Mouse (Mus musculus) embryonic fibroblast, embryonic 13.5 days (primary cell): ENCODE data around the gene Irak3.

Experiments used
- CTCF ChIP-seq: IDR thresholded peaks from 2 replicates; pipeline ENCODE4 v1.5.1; 2011; ENCODE audit warnings: mild to moderate bottlenecking, control low read depth, low read length, moderate library complexity, borderline replicate concordance; ENCODE audit not compliant: insufficient read depth
- POLR2A ChIP-seq: IDR thresholded peaks from 2 replicates; pipeline ENCODE4 v1.6.1; 2011; ENCODE audit warnings: low read depth, mild to moderate bottlenecking, control low read depth, low read length, moderate library complexity

DNA sequence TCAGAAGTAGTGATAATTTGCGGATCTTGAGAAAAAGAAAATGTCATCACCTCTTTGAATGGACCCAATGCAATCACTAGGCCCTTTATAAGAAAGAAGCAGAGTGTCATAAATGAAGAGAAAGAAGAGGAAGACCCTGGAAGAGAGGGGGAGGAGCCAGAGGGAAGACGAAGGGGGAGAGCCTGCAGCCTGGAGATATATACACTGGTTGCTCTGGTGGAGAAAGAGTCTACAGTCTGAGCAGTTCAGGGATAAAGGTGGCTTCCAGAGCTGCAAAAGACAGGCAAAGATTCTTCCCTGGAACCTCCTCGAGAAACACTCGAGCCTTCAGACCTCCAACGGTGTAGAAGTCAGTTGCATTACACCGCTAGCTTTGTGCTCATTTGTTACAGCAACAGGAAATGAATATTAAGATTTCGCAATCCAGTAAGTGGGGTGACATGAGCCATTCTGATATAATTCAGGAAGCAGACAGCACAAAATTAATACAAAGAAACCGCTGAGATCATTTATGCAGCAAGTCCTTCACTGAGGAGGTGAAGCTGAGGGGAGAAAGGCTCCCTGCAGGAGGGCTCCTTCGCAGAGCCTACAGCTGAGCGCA is 60.9 kb downstream of the Irak3 start:
- TF ChIP-seq POLR2A (no peak), CTCF (no peak)
